Mouse (Mus musculus) embryonic facial prominence, embryonic 14.5 days (tissue): ENCODE measurements at regions not wholly inside any gene's neighbourhood (a gene's known extent, or its start where the extent isn't known, plus 50 kb on each side); places are given as distances from the start of the nearest gene placed in this dataset.

Experiments used
- ATAC-seq: fragments of 200-750 bp; cut with Nextera tagmentation; 2 replicates; pipeline ENCODE4 v1.8.0; 2017; ENCODE audit warnings: low read depth, moderate number of reproducible peaks, moderate TSS enrichment
- DNase-seq: peaks from one replicate; pipeline ENCODE4 v3.0.0-alpha.2; 2015; ENCODE audit warnings: low spot score
- H3K27ac ChIP-seq: fragments of 300-500 bp; sonication (generic); replicated peaks from 2 replicates; pipeline ENCODE4 v1.5.1; 2014; ENCODE audit warnings: low read depth, mild to moderate bottlenecking, low read length, moderate library complexity
- H3K27me3 ChIP-seq: fragments of 300-500 bp; sonication (generic); replicated peaks from 2 replicates; pipeline ENCODE4 v1.6.1; 2014; ENCODE audit warnings: low read length; ENCODE audit not compliant: control insufficient read depth, insufficient read depth
- H3K36me3 ChIP-seq: fragments of 300-500 bp; sonication (generic); 2 replicates; pipeline ENCODE4 v1.6.1; 2014; ENCODE audit warnings: low read length, mixed read lengths; ENCODE audit not compliant: control insufficient read depth, insufficient read depth
- H3K4me1 ChIP-seq: fragments of 300-500 bp; sonication (generic); 2 replicates; pipeline ENCODE4 v1.6.1; 2014; ENCODE audit warnings: antibody characterized with exemption, low read length; ENCODE audit not compliant: control insufficient read depth, insufficient read depth
- H3K4me2 ChIP-seq: fragments of 300-500 bp; sonication (generic); 2 replicates; pipeline ENCODE4 v1.6.1; 2014; ENCODE audit warnings: low read depth, mild to moderate bottlenecking, low read length, moderate library complexity, mixed read lengths
- H3K4me3 ChIP-seq: fragments of 300-500 bp; sonication (generic); 2 replicates; pipeline ENCODE4 v1.5.1; 2014; ENCODE audit warnings: low read depth, mild to moderate bottlenecking, low read length
- H3K9ac ChIP-seq: fragments of 300-500 bp; sonication (generic); 2 replicates; pipeline ENCODE4 v1.6.1; 2014; ENCODE audit warnings: low read depth, mild to moderate bottlenecking, low read length, moderate library complexity, mixed read lengths
- H3K9me3 ChIP-seq: fragments of 300-500 bp; sonication (generic); 2 replicates; pipeline ENCODE4 v1.6.1; 2016; ENCODE audit warnings: low read length; ENCODE audit not compliant: control insufficient read depth
- WGBS: fragments of 180-500 bp; shearing (Covaris S2); extraction: QIAGEN DNeasy Blood & Tissue Kit; methylation state at CpG from one replicate; pipeline ENCODE4 v1.1.7; 2014; 5-methylcytosine and 5-hydroxymethylcytosine counted together

- Histone ChIP-seq H3K27ac (no peak overlapping the region), H3K36me3 (no peaks in the 10 kb centered on the region), H3K9me3 (no peaks in the 10 kb centered on the region), H3K9ac (no peak overlapping the region), H3K4me3 (no peak overlapping the region), H3K4me2 (no peak overlapping the region), H3K4me1 (no peaks in the 10 kb centered on the region), H3K27me3 (no peaks in the 10 kb centered on the region)
- WGBS = 48% methylated on average over 4 of the region's 4 CpGs
- peak; percentile 41; the same call in 1 of the 2 replicates for ATAC-seq
- peak; percentile 45 for DNase-seq
Measured at GRCm38 (mm10) chr15:42047088-42047976, 1913.2 kb downstream of the 9330182O14Rik start.

DNA sequence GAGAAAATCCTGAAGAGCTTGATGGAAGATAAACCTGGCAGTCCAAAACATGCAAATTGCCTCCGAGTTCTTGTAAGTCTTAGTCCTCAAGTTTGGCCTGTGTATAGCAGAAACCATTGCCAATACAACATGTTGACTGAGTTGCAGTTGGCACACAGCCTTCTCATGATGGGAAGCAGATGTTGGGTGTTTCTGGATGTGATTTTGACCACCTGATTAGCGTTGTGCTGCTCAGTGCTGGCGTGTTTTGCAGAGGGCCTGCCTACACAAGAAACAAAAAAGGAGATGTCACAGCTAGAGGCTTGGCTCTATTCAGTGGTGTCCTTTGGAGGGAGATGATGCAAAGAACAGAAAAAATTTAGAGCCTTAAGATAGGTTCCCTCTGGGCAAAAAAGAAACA is 1922.6 kb downstream of the 9330182O14Rik start:
- ATAC-seq = peak; percentile 79
- peak overlapping the region; percentile 44; the same call in 1 of the 2 replicates for H3K27ac ChIP-seq
- peaks cover 11% of the 10 kb centered on the region; the same call in 1 of the 2 replicates for H3K4me1 ChIP-seq
- WGBS = 18% methylated on average over 3 of the region's 3 CpGs
- H3K36me3 ChIP-seq = no peaks in the 10 kb centered on the region
- DNase-seq = peak; percentile 91
- H3K4me2 ChIP-seq = no peak overlapping the region
- H3K9ac ChIP-seq = no peak overlapping the region
- no peak overlapping the region for H3K4me3 ChIP-seq
- H3K9me3 ChIP-seq = no peaks in the 10 kb centered on the region
- H3K27me3 ChIP-seq = no peaks in the 10 kb centered on the region

GRCm38 (mm10) chr15:42068207-42068831 is 1934.2 kb downstream of the 9330182O14Rik start:
- Histone ChIP-seq H3K9ac (no peak overlapping the region), H3K27ac (no peak overlapping the region), H3K4me1 (peaks cover 7% of the 10 kb centered on the region; the same call in 1 of the 2 replicates), H3K4me3 (no peak overlapping the region), H3K36me3 (no peaks in the 10 kb centered on the region), H3K27me3 (no peaks in the 10 kb centered on the region), H3K9me3 (no peaks in the 10 kb centered on the region), H3K4me2 (no peak overlapping the region)
- peak; percentile 72 for ATAC-seq
- peak; percentile 76 for DNase-seq
- WGBS = 40% methylated on average over 5 of the region's 5 CpGs

GRCm38 (mm10) chr15:42069072-42069471 is 1934.9 kb downstream of the 9330182O14Rik start:
- no peak overlapping the region for H3K4me3 ChIP-seq
- H3K27me3 ChIP-seq = no peaks in the 10 kb centered on the region
- peaks cover 7% of the 10 kb centered on the region; the same call in 1 of the 2 replicates for H3K4me1 ChIP-seq
- H3K9me3 ChIP-seq = no peaks in the 10 kb centered on the region
- no peak overlapping the region for H3K4me2 ChIP-seq
- peak; percentile 79 for DNase-seq
- no peak overlapping the region for H3K27ac ChIP-seq
- peak; percentile 58 for ATAC-seq
- no peak overlapping the region for H3K9ac ChIP-seq
- no peaks in the 10 kb centered on the region for H3K36me3 ChIP-seq
- WGBS = 36% methylated on average over 3 of the region's 3 CpGs

GRCm38 (mm10) chr15:42073486-42073885 is 1939.3 kb downstream of the 9330182O14Rik start:
- no peaks in the 10 kb centered on the region for H3K36me3 ChIP-seq
- no peak overlapping the region for H3K9ac ChIP-seq
- DNase-seq = no peak
- no peaks in the 10 kb centered on the region for H3K27me3 ChIP-seq
- H3K9me3 ChIP-seq = no peaks in the 10 kb centered on the region
- no peak overlapping the region for H3K4me3 ChIP-seq
- H3K4me2 ChIP-seq = no peak overlapping the region
- no peak overlapping the region for H3K27ac ChIP-seq
- no peak for ATAC-seq
- peaks cover 1% of the 10 kb centered on the region; the same call in 1 of the 2 replicates for H3K4me1 ChIP-seq

- Histone ChIP-seq H3K27ac (peak overlapping the region; percentile 30; the same call in 1 of the 2 replicates), H3K9me3 (no peaks in the 10 kb centered on the region)
- 49% methylated on average over 2 of the region's 2 CpGs for WGBS
Measured at GRCm38 (mm10) chr15:42082436-42082835, 1948.3 kb downstream of the 9330182O14Rik start.

DNA sequence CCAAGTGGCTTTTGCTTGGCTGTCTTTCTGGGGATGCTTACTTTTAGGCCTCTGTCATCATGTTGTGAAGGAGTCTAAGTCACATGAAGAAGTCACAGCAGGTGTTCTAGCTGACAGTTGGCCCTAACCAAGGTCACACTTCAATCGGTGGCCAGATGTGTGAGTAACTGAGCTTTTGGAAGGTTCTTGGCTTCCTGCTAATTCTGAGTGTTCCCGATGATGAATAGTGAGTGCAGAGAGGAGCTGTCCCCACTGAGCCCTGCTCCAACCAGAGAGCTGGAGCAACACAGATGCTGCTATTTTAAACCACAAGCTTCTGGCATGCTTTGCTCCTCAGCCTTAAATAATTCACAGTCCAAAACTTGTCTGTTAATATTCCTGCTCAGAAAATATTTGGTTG is 1966.6 kb downstream of the 9330182O14Rik start:
- Histone ChIP-seq H3K9me3 (no peaks in the 10 kb centered on the region), H3K27me3 (no peaks in the 10 kb centered on the region), H3K9ac (no peak overlapping the region), H3K4me3 (no peak overlapping the region), H3K4me2 (no peak overlapping the region), H3K36me3 (no peaks in the 10 kb centered on the region), H3K4me1 (no peaks in the 10 kb centered on the region), H3K27ac (no peak overlapping the region)
- DNase-seq = peak; percentile 64
- ATAC-seq = no peak
- WGBS = 46% methylated on average over 2 of the region's 2 CpGs

More at GRCm38 (mm10) chr15:42082436-42082835, 1948.3 kb downstream of the 9330182O14Rik start:
- Histone ChIP-seq H3K4me1 (no peaks in the 10 kb centered on the region), H3K9ac (no peak overlapping the region), H3K4me2 (no peak overlapping the region), H3K4me3 (no peak overlapping the region), H3K36me3 (no peaks in the 10 kb centered on the region), H3K27me3 (no peaks in the 10 kb centered on the region)
- peak; percentile 80 for DNase-seq
- ATAC-seq = no peak

DNA sequence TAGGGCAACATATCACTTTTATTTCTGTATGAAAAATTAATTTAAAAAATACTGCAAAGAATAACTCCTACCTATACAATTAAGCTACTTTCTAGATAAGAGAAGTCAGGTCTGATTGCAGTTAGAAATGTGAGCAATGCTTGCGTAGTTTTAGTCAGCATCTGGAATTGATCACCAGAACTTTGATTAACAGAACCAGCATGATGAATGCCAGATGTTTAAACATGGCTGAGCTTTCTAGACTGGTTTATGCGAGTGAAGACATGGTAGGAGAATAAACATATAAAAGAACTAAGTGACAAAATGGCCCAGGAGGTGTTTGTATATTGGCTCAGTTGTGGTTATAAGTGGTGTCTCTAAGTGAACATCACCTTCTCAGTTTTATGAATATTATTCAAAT is 1970.7 kb downstream of the 9330182O14Rik start:
- peak; percentile 80 for DNase-seq
- Histone ChIP-seq H3K4me1 (no peaks in the 10 kb centered on the region), H3K27me3 (no peaks in the 10 kb centered on the region), H3K9ac (no peak overlapping the region), H3K4me2 (no peak overlapping the region), H3K36me3 (no peaks in the 10 kb centered on the region), H3K4me3 (no peak overlapping the region), H3K27ac (no peak overlapping the region), H3K9me3 (no peaks in the 10 kb centered on the region)
- 38% methylated on average over 2 of the region's 2 CpGs for WGBS
- no peak for ATAC-seq
